Comparison of ENCODE assay signal across 17 mouse cellular contexts in the genomic region with DNA sequence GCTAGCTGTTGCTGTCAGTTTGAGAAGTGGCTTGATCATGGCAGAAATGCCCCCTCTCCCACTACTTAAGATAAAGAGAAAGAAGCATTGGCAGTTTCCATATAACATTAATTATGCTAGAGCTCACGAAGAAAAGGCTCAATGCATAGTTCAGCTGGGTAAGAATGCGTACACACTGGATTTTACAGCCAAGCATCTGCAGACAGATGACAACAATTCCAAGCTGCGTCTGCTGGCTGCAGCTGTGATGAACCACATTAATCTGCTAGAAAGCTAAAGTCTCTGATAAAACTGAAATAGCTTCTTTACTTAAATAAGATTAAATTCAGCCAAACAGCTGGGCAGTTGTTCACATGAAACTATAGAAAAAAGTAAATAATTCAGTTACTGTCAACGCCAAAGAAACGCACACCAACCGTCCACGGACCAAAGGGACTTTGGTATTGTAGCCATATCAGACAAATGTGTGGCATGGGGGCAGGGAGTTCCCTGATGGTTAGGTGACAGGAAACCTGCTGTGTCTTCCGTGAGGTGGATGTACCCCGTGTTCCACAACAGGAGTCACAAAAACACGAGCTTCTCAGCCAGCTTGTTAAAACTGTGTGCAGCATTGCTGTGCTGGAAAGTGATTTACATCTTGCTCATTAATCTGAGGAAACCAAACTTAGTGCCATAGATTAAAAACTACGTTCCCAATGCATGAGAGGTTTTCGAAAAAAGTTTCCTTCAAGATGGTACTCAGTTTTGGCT. TPM values are rescaled to one million over a fixed set of nuclear protein-coding genes. Genes with fewer than 3 reads are reported as not detected.
DNase-seq lines count a peak whose midpoint lies in the region; ATAC-seq lines count a peak whose summit lies in the region.
"Had no signal": no experiment of that assay in that cellular context is flagged by ENCODE, and none has a peak within 500 bp of the region (broad histone marks: within the 10 kb centered on the region; RNA-seq: fewer than 3 reads in every experiment).

No protein-coding gene starts in this region.

- intact Hi-C loops in heart, postnatal 36 days (cut with DNase I) = no loop called here

- no peak overlapping the region for H3K27ac ChIP-seq in heart, embryonic 12.5 days (ENCODE audit: poor library complexity, severe bottlenecking)
- H3K27ac ChIP-seq in liver, embryonic 16.5 days (ENCODE audit: low read length) = no peak overlapping the region
- no peak overlapping the region for H3K27ac ChIP-seq in liver, embryonic 12.5 days
- H3K27ac ChIP-seq: hindbrain, embryonic 10.5 days; left cerebral cortex, adult 2 months; liver, embryonic 13.5 days; midbrain, embryonic 13.5 days; neural tube, embryonic 12.5 days had no signal

- H3K4me3 ChIP-seq in heart, embryonic 12.5 days = no peak overlapping the region
- H3K4me3 ChIP-seq in liver, embryonic 16.5 days (ENCODE audit: low read depth, low read length) = no peak overlapping the region
- no peak overlapping the region for H3K4me3 ChIP-seq in liver, embryonic 12.5 days
- H3K4me3 ChIP-seq: hindbrain, embryonic 10.5 days; left cerebral cortex, adult 2 months; liver, embryonic 13.5 days; midbrain, embryonic 13.5 days; neural tube, embryonic 12.5 days had no signal

- H3K27me3 ChIP-seq in heart, embryonic 12.5 days (replicated peaks) = no peaks in the 10 kb centered on the region
- H3K27me3 ChIP-seq in liver, embryonic 16.5 days (ENCODE audit: control insufficient read depth, insufficient read depth, low read depth, low read length) = no peaks in the 10 kb centered on the region
- H3K27me3 ChIP-seq in liver, embryonic 12.5 days (replicated peaks) = no peaks in the 10 kb centered on the region
- H3K27me3 ChIP-seq: liver, embryonic 13.5 days; midbrain, embryonic 13.5 days; neural tube, embryonic 12.5 days had no signal

- DNase-seq in heart, postnatal 36 days = no peak
- peak; percentile 4 for DNase-seq in naive thymus-derived CD4-positive, alpha-beta T cell, adult 2 months (ENCODE audit: low read depth)
- DNase-seq in embryo, embryonic 11 days = no peak
- DNase-seq in embryo, embryonic 10.5 days (ENCODE audit: low spot score) = no peak
- DNase-seq: adrenal gland, adult 8-10 months; cerebellum, postnatal 25 days; kidney, adult 18-20 months; liver, embryonic 13.5 days had no signal

- H3K9me3 ChIP-seq in heart, embryonic 12.5 days (replicated peaks) = no peaks in the 10 kb centered on the region
- no peaks in the 10 kb centered on the region for H3K9me3 ChIP-seq in liver, embryonic 16.5 days (replicated peaks; ENCODE audit: control insufficient read depth, low read length)
- H3K9me3 ChIP-seq in liver, embryonic 12.5 days (replicated peaks) = no peaks in the 10 kb centered on the region
- H3K9me3 ChIP-seq: hindbrain, embryonic 10.5 days; liver, embryonic 13.5 days; midbrain, embryonic 13.5 days; neural tube, embryonic 12.5 days had no signal

- peaks cover 25% of the 10 kb centered on the region for H3K36me3 ChIP-seq in heart, embryonic 12.5 days
- H3K36me3 ChIP-seq in liver, embryonic 16.5 days (ENCODE audit: control insufficient read depth, insufficient read depth) = no peaks in the 10 kb centered on the region
- H3K36me3 ChIP-seq in liver, embryonic 12.5 days = no peaks in the 10 kb centered on the region
- H3K36me3 ChIP-seq: hindbrain, embryonic 10.5 days; liver, embryonic 13.5 days; midbrain, embryonic 13.5 days; neural tube, embryonic 12.5 days had no signal

- peak overlapping the region; percentile 21; the same call in 1 of the 2 replicates for H3K4me2 ChIP-seq in heart, embryonic 12.5 days
- H3K4me2 ChIP-seq in liver, embryonic 16.5 days (ENCODE audit: low read depth, low read length) = peak overlapping the region; percentile 10; the same call in 1 of the 2 replicates
- no peak overlapping the region for H3K4me2 ChIP-seq in liver, embryonic 12.5 days
- H3K4me2 ChIP-seq: liver, embryonic 13.5 days; midbrain, embryonic 13.5 days; neural tube, embryonic 12.5 days had no signal

- no peak for ATAC-seq in heart, embryonic 12.5 days (ENCODE audit: insufficient number of reproducible peaks, low FRiP score)
- ATAC-seq in liver, embryonic 16.5 days (ENCODE audit: low read depth) = no peak
- ATAC-seq in liver, embryonic 12.5 days = no peak
- ATAC-seq in common myeloid progenitor, adult 5-6 weeks (replicated peaks; ENCODE audit: low read depth, poor library complexity, severe bottlenecking) = peak; percentile 47
- ATAC-seq: midbrain, embryonic 13.5 days had no signal

- peaks cover 11% of the 10 kb centered on the region for H3K4me1 ChIP-seq in heart, embryonic 12.5 days (replicated peaks)
- no peaks in the 10 kb centered on the region for H3K4me1 ChIP-seq in liver, embryonic 16.5 days (ENCODE audit: control insufficient read depth, low read depth, low read length)
- no peaks in the 10 kb centered on the region for H3K4me1 ChIP-seq in liver, embryonic 12.5 days
- H3K4me1 ChIP-seq: hindbrain, embryonic 10.5 days; midbrain, embryonic 13.5 days; neural tube, embryonic 12.5 days had no signal

- 56% methylated on average over 12 of the region's 12 CpGs for WGBS in heart, embryonic 12.5 days
- WGBS in liver, embryonic 16.5 days (ENCODE audit: insufficient replicate concordance) = 57% methylated on average over 12 of the region's 12 CpGs
- WGBS in liver, embryonic 12.5 days (ENCODE audit: insufficient replicate concordance) = 65% methylated on average over 12 of the region's 12 CpGs

- no peak overlapping the region for H3K9ac ChIP-seq in heart, embryonic 12.5 days
- no peak overlapping the region for H3K9ac ChIP-seq in liver, embryonic 16.5 days (ENCODE audit: low read depth, low read length)
- no peak overlapping the region for H3K9ac ChIP-seq in liver, embryonic 12.5 days
- H3K9ac ChIP-seq: liver, embryonic 13.5 days; midbrain, embryonic 13.5 days; neural tube, embryonic 12.5 days had no signal

RNA-seq across cellular contexts. Expression of a gene that starts 51.2 kb away (rescaled TPM):
- 2.4 and 3.2 TPM in 2 replicates for polyA plus RNA-seq in heart, embryonic 12.5 days (2016; fragmentation: Nextera tagmentation; extraction: Ambion mirVana)
- under 1 TPM; 0.14 to 0.31 TPM for total RNA-seq in heart, postnatal 36 days (2021)
- polyA plus RNA-seq in liver, embryonic 16.5 days (2015; fragmentation: Nextera tagmentation; extraction: Ambion mirVana) = 2.1 and 2.2 TPM in 2 replicates
- polyA plus RNA-seq in liver, embryonic 12.5 days (2016; fragmentation: Nextera tagmentation; extraction: Ambion mirVana) = 3.4 and 4.7 TPM in 2 replicates
- 16.6 and 22.9 TPM in 2 replicates for total RNA-seq in common myeloid progenitor, adult 5-6 weeks (2017)
- total RNA-seq: gastrocnemius, adult 18-20 months had no signal
